Mouse (Mus musculus) stomach, postnatal 0 days (tissue): ENCODE data around the gene Elmod2.

Source experiments
- CTCF ChIP-seq: IDR thresholded peaks from 2 replicates; pipeline ENCODE4 v1.5.1; 2016; ENCODE audit warnings: antibody characterized with exemption, low read depth, mild to moderate bottlenecking, moderate library complexity
- EP300 ChIP-seq: optimal IDR thresholded peaks from 2 replicates; pipeline ENCODE3; 2016; ENCODE audit warnings: antibody characterized with exemption

DNA sequence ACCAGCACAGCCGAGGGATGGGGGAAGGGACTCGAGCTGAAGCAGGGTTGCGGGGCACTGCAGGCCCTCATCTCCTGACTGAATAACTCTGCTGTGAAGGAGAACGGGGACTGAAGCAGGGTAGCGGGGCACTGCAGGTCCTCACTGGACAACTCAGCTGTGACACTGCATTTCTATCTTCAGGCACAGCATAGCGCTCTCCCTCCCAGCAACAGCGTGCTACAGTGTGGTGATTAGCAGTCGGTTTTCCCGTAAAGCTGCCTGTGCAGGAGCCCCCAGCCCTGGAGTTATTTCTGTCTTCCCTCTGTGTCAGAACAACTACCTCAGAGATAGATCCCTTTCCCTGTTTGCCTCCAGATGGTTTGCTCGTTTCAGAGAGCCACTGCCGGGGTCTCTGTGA, 57.8 kb downstream of the Elmod2 start:
- TF ChIP-seq CTCF (no peak), EP300 (no peak)
